Mouse (Mus musculus) retina, postnatal 1 day (tissue): ENCODE data around the gene Ubac2.

Experiments used
- DNase-seq: peaks from one replicate; pipeline ENCODE4 v3.0.0-alpha.2; 2012

The Ubac2 gene

DNA sequence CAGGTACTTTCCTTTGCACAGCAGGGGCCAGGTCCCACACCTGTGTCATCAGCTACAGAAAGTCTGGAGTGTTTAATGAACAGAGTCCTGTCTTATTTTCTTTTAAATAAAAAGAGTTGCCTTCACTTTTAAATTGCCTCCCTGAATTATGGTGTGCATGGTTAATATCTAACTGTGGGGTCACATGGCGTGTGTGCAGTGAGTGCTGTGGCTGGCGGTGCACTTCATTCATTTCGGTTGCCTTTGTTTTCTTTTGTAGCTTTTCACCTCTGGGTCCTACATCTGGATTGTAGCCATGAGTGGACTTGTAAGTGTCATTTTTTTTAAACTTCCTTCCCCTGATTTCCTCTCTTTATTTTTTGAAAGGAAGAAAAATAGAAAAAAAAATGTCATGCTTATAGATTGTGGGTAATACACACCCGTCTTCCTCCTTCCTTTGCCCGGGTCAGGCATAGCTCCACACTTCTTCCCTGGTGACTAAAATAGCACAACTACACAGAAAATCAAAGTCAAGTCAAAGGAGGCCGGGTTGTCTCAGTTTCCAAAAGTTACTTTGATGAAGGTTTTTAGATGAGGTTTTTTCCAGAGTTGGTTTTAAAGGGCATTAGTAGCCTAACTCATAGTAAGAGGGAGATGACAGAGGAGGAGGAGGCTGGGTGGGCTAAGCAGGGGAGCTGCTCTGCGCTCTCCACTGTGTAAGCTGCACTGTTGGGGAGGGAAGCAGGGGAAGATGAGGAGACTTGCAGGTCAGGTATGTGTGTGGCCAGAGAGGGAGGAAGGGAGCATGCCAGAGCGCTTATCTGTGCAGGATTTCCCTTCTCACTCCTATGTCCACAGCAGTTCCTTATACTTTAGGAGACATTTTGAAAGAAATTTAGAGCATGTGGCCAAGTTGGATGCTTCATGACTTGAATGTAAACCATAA, 104.9 kb downstream of the Ubac2 start:
- DNase-seq = no peak

GRCm38 (mm10) chr14:121985477-121985876, 107.1 kb downstream of the Ubac2 start:
- DNase-seq = no peak

GRCm38 (mm10) chr14:121986028-121986427, 107.6 kb downstream of the Ubac2 start:
- no peak for DNase-seq

- DNase-seq = no peak
These were observed 108.9 kb downstream of the Ubac2 start for GRCm38 (mm10) chr14:121987287-121987686.

DNA sequence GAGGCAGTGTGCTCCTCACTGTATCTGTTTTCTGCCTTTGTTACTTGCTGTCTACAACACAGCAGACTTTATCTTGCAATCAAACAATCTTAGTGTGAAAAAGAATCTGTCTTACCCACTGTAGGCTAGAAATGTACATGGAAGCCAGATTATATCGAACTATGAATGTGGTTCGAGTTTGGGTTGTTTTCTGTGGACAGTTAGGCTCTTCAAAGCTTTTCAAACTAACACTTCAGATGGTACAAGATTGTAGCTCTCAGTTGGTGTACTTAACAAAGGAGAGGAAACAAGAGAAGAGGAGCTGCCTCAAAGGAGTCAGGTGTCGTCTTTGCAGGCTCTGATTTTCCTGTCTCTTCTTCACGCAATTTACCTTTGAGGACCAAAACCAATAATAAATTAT, 109.3 kb downstream of the Ubac2 start:
- no peak for DNase-seq

- DNase-seq = no peak
These were observed 110.9 kb downstream of the Ubac2 start for GRCm38 (mm10) chr14:121989331-121989730.

DNA sequence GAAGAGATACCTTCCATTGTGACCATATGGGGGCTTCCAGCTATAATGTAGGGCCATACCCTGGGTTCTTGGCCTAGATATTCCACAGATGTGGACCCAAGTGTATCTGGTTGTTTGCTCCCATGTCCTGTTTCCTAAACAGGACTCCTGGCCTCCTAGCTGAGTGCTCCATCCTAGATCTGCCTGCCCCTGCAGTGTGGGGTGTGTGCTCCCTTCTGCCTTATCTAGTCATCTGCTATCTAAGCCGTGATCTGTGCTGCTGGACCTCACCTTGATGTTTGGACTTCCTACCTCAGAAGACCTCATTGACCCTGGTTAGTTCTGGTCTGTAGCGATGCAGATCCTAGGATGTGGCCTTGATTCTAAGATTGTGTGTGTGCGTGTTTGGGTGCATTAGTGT, 111.4 kb downstream of the Ubac2 start:
- DNase-seq = no peak

- no peak for DNase-seq
These were observed 112.5 kb downstream of the Ubac2 start for GRCm38 (mm10) chr14:121990897-121991296.

DNA sequence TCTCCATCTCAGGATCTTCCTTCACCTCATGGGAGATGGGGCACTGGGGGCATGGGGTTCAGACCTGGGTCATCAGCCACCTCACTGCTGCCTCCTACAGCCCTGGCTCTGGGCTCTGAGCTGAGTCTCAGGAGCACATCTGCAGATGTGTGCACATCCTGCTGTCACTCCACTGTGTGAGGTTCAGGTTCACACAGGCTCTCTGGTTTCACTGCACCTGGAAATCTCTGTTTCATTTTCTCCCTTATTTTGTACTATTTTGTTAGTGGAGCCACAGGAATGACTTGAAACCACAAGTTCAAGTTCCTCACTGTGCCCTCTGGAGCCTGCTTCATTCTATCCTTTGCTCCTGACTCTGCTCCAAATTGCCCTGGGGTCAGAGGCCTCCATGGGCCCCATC, 113.5 kb downstream of the Ubac2 start:
- DNase-seq = no peak

DNA sequence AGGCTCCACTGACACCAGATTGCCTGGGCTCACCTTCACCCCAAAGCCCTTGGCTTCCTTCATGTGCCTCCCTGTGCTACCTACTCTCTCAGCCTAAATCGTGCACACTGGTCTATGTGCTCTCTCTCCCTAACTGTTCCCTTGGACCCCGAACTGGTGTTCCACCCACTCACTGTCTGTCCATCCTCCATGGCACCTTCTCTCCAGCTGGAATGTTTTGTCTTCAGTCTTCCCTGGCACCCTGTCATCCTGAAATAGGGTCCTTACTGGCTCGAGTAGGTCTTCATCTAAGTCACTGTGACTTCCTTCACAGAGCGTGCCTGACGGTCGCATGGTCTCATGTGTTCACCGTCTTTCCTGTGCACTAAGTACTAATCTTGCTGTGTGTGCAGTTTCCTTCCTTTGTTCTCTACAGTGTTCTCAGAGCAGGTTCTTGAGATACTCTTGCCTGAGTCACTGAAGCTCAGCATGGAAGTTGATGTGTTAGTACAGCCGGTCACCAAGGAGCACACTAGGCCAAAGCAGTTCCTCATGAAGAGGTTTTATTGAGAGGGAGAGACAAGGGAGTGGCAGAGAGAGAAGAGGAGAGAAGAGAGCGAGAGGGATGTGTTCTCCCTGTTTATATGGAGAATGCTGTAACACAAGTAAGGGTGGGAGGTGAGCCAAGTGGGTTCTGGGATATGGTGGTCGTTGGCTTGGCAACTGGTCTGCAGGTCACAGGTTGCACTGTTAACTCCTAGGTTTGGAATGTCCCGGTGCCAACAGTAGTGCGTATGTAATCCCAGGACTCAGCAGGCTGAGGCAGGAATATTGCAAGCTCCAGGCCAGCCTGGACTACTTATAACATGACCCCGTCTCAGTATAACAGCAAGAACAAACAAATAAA, 114.2 kb downstream of the Ubac2 start:
- DNase-seq = no peak

GRCm38 (mm10) chr14:121993616-121994015, 115.2 kb downstream of the Ubac2 start:
- DNase-seq = no peak

DNA sequence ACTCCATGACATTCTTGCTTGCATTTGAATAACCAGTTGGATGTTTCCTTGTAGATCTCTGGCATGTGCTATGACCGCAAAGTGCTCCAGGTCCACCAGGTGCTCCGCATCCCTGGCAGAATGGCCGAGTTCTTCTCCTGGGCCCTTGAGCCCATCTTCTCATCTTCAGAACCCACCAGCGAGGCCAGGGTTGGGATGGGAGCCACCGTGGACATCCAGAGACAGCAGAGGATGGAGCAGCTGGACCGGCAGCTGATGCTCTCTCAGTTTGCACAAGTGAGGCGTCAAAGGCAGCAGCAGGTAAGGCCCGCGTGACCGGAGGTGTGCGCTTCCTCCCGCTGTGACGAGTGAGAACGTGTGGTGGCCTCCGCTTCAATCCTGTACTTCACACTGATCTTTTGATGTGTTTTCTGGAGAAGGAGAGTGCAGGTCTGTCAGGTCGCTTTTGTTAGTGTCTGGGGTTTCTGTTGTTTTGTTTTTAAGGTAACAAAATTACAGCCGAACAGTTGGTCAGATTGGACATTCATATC, 115.8 kb downstream of the Ubac2 start:
- DNase-seq = no peak

GRCm38 (mm10) chr14:121994846-121995556, 116.6 kb downstream of the Ubac2 start:
- no peak for DNase-seq

DNA sequence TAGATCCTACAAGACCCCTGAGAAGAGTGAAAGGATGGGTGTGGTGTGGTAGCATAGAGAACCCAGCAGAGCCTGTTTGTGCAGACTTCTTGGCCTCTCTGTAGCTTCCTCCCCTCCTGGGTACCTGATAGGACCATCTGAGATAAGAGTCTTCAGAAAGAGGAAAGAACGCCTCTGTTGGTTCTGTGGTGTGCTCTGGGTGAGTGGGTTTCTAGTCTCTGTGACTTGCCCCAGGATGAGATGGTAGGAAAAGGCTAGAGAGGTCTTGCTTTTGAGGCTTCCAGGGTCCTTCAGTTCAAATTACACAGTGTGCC, 117.1 kb downstream of the Ubac2 start:
- no peak for DNase-seq

DNA sequence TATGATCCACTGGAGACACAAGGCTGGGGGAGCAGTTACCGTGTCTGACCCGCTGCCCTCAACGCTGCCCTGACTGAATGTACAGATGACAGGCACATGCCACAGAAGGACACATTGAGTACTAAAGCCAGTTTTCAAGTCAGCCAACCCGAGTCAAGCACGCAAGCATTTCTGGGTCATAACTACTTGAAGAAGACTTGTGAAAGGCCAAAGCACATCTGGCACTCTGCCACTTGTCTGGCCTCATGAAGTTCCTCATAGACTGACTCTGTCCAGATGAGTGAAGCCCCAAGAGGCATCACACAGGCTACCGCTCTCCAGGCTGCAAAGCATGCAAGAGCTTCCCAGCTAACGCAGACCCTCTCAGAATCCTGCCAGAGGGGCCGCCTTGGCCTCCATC, 118.4 kb downstream of the Ubac2 start:
- no peak for DNase-seq

GRCm38 (mm10) chr14:121999455-121999854, 121.0 kb downstream of the Ubac2 start:
- DNase-seq = no peak

DNA sequence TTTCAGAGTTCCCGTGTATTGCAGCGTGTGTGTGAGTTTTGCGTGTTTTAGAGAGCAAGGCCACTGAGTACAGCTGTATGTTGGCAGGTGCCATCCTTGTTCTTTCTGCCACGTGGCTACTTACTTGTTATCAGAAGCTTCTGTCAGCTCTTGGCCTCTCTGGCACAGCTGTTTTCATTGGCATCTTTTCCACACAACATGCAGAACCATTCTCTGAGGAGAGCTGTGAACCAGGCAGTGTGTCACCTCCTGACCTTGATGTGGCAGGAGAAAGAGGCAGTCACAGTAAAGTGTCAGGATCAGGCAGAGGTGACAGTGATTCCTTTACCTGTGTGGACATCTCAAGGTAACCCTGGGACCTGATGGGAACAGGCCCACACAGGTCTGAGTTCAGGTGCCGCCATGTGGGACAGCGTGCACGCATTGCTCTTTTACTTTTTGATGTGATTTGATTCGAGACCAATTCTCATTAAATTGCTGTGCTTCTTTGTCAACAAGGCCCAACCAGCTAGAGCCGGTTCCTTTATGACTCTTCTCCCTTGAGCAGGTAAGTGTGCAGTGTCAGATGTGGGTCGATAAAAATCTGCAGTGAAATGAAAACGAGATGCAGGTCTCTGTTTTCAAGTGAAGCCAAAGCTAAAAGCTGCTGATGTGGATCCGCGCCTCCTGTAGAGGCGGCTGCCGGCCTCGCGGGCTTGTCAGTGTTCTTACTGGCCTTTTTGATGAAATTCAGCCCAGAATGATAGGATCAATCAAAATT, 122.1 kb downstream of the Ubac2 start:
- no peak for DNase-seq

DNA sequence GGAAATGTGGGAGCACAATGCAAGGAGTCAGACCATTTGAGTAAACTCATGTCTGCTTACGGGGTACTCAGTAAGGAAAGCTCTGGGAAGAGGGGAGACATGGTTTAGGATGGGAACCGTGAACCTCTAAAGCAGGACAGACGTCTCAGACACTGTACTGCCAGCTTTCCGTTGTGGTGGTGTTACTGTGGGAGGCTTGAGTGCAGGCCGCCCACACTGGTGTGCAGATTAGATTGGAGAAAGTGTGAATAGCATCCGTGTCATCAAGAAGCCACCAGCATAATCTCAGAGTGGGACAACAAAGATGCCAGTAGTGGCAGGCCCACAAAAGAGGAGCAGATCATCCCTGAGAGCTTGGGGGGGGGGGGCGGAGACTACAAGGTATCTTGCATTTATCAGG, 123.8 kb downstream of the Ubac2 start:
- no peak for DNase-seq

DNA sequence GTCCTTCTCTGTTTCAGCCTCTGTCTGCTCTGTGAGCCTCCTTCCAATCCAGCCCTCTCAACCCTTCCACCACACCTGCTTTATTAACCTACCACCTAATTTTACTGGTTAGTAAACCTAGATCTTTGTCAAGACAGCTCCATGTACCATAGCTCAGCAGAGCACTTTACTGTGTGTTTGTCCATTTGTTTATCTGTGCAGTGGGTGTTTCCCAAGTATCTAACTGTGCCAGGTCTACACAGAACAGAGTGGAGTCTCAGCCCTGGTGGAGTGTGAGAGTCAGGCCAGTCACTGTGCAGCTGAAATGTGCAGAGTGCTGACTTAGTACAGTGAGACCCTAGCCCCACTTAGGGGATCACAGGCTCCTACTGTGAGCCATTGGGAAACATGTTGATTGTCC, 125.4 kb downstream of the Ubac2 start:
- no peak for DNase-seq

GRCm38 (mm10) chr14:122008261-122008660, 129.8 kb downstream of the Ubac2 start:
- DNase-seq = no peak

- no peak for DNase-seq
These were observed 131.1 kb downstream of the Ubac2 start for GRCm38 (mm10) chr14:122009502-122009901.

DNA sequence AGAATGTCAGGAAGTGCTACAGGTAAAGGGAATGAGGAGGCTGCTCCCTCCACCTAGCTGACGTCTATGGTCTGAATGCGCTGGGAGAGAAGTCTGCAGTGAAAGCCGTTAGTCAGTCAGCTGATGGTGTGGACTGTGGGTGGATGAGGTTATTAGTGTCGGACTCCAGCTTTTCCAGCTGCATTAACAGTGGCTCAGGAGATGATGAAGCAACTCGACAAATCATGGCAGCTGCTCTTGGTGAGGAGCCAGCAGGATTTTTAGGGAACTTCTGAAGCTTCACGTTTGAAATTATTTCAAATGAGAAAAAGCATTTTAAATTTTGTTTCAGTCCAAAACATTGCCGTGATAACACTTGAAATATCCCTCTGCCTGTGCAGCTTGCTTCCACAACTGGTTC, 131.9 kb downstream of the Ubac2 start:
- DNase-seq = no peak
